Mouse (Mus musculus): Measurements from ENCODE around the gene Myh2. TPM values are rescaled to one million over a fixed set of nuclear protein-coding genes. Genes with fewer than 3 reads are reported as not detected.

The Myh2 gene
- polyA plus RNA-seq (2012) = not detected in 2 replicates

DNA sequence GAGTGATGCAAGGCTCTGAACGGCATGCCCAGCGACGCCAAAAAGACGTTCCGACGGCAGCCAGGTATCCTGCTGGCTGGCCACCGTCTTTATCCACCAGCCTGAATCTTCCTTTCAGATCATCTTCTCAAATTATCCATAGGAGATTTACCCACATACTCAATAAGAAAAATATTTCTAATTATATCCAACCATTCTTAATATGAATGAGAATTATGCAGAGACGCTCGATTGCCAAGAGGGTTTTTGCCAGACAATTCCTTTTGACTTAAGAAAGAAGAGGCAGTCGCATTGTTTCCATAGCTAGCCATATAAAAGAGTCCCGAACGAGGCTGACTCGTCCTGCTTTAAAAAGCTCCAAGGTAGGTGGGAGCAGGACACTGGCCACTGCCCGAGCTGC, at the start of gene Myh2:
Gene Myh2 (plus strand): TSS at position 301 of the 400 bp plus-strand sequence.
- TF ChIP-seq GATA1 (IDR thresholded peaks at IDR 0.05; ENCODE audit: low read length) = no peak

DNA sequence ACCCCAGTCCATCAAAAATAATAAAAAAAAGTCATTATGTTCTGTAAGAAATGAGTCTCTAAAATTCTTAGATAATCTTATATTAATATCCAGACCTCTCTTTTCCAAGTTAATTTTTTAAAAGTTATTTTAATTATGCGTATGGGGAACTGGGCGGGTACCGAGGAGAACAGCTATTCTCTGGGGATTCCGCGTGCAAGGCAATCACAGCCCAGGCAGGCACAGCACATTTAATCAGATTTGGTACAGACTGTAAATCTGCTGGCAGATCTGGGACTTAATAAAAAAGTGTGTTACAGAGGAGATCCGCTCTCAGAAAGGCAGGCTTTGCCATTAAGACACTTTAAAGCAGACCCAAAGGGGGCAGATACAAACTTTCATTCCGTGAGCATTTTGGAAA, 45.9 kb upstream of the Myh2 start:
- TF ChIP-seq GATA1 (IDR thresholded peaks at IDR 0.05; ENCODE audit: low read length) = no peak

DNA sequence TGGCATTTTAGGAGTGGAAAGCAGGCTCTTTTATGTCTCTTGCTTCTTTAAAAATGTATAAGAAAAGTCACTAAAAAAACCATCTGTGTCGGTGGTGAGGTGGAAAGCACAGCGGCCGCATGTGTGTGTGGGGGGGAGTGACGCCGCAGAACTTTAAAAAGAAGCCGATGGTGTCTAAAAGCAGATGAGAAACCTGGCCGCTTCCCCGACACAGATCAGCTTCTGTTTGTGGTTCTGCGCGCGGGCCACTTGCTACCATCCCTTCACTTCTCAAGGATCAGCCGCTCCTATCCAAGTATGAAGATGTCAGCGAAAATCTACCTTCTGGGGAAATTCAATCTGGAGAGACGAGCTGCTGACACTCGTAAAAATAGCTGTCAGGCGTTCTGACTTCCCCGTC, 45.5 kb upstream of the Myh2 start:
- TF ChIP-seq GATA1 (IDR thresholded peaks at IDR 0.05; ENCODE audit: low read length) = no peak

DNA sequence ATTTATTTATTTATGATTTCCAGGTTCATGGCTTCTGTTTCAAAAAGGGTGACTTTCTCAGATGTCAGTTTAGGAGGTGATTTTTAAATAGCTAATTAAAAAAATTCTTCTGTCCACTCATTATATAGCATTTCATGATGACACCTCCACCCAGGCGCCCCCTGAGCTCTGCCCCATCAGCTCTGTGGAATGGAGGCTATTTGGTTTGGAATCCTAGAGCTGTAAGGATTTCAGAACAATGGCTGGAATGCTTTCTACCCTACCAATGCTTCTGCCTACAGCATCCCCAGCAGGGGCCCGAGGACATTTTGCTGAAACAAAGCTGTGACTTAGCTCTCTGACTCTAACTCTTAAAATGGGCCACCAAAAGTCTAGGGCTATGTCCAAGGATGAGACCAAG, 37.3 kb upstream of the Myh2 start:
- TF ChIP-seq GATA1 (IDR thresholded peaks at IDR 0.05; ENCODE audit: low read length) = no peak

DNA sequence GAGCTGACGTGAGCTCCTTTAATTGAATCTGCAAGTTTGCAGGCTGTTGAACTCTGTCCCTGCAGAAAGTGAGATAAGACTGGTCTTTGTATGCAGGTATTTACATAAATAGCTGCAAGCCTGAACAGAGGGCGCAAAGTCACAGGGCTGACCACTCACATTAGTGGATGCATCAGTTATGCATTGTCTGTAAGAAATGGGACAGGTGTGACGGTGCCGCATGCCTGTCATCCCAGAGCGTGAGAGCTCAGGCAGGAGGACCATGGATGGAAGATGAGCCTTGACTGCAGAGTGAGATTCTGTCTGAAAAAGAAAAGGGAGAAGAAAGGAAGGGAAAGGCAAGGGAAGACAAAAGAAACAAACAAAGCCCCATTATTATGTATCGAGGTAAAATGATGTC, 36.2 kb upstream of the Myh2 start:
- no peak for TF ChIP-seq GATA1 (IDR thresholded peaks at IDR 0.05; ENCODE audit: low read length)

DNA sequence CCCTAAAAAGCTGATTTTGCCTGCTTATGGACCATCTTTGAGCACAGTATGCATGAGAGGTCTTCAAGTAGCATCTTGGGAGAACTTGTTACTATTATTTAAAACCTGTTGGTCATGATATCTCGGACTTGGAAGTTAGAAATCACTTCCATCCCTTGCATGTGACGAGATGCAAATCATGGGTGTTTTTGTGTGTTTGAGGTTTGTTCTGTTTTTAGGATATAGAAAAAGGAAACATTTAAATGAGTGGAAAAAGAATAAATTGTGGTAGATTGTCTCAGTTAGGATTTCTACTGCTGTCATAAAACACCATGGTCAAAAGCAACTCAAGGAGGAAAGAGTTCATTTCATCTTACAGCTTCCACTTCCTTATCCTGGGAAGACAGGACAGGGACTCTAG, 35.3 kb upstream of the Myh2 start:
- TF ChIP-seq GATA1 (IDR thresholded peaks at IDR 0.05; ENCODE audit: low read length) = no peak

DNA sequence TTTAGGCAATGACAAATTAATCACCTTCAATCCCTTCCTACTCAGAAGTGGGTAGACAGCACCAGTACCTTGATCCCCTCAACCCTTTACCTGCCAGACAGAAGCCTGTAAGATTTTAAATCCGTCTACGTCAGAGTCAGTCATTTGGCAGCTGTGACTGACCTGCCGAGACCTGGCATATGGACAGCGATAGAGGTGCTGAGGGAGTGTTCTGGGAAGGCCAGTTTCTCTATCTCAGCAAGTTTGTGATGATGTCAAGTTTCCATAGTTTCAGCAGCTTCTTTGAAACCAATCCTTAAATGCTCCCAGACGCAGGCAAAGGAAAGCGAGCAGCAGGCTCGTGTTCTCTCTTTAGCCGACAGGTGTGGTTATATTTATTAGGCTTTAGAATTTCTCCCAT, 31.3 kb upstream of the Myh2 start:
- TF ChIP-seq GATA1 (IDR thresholded peaks at IDR 0.05; ENCODE audit: low read length) = no peak

DNA sequence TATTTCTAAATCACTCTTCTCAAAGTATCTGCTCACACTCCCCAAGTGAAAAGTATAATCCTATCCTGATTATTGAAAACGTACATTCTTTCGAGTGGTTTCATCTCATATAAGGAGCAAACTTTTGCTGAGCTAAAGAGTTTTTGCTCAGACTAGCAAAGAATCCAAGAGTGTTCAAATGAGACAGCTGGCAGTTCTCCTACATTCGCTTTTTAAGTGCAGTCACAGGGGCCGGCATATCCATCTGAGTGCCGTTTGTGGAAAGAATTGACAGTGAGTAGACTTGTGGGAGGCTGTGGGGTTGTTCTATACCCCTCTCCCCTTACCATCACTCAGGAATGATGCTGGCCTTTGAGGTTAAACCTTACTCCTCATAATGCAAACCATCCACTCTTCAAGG, 30.7 kb upstream of the Myh2 start:
- no peak for TF ChIP-seq GATA1 (IDR thresholded peaks at IDR 0.05; ENCODE audit: low read length)

DNA sequence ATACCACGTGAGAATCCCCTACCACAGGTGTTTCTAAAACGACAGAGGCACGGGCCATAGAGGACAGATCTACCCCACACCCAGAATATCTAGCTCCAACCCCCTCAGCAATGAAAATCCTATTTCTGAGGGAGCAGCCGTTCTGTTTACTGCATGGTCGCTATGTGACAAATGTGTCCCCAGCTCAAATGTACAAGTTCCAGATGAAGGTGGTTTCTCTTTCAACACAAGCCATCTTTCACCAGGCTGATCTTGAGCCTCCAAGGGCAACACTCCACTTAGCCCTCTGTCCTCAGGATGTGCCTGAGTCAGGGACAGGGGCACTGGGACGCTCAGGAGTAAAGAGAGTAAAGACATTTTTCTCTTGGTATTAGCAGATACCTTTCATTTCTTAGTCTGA, 29.8 kb upstream of the Myh2 start:
- no peak for TF ChIP-seq GATA1 (IDR thresholded peaks at IDR 0.05; ENCODE audit: low read length)

DNA sequence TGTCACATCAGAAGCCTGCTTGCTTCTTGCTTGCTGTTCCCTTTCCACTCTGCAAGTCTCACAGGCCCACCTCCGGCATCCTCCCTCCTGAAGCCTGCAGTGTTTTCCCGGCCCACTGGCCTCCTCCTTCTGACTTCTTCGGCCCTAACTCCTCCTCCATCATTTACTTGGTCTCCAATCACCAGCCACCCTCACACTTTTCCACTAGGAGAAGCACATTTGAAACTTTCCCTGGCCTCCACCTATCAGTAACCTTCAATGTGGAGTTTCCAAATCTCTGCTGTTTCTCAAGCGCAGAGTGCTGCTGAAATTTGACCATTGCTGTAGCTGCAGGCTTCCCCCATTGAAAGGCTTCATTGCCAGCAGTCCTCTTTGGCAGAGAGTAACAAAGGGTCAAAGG, 28.8 kb upstream of the Myh2 start:
- TF ChIP-seq GATA1 (IDR thresholded peaks at IDR 0.05; ENCODE audit: low read length) = no peak

DNA sequence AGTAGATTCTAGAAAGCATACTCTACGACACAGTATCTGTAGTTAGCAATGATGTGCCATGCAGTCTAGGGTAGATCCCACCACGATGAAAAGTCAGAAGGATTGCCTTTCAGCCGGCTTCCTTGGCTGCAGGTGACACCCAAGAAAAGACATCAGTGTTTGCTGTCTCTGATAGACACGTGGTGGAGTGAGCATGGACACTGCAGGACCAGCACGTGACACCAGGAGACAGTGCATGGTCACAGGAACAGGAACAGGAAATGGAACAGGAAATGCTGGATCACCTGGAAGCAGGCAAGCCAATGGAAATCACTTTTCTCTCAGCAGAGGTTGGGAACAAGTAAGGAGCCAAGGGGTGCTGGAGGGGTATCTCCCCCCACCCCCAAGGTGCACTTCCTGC, 27.8 kb upstream of the Myh2 start:
- TF ChIP-seq GATA1 (IDR thresholded peaks at IDR 0.05; ENCODE audit: low read length) = no peak

DNA sequence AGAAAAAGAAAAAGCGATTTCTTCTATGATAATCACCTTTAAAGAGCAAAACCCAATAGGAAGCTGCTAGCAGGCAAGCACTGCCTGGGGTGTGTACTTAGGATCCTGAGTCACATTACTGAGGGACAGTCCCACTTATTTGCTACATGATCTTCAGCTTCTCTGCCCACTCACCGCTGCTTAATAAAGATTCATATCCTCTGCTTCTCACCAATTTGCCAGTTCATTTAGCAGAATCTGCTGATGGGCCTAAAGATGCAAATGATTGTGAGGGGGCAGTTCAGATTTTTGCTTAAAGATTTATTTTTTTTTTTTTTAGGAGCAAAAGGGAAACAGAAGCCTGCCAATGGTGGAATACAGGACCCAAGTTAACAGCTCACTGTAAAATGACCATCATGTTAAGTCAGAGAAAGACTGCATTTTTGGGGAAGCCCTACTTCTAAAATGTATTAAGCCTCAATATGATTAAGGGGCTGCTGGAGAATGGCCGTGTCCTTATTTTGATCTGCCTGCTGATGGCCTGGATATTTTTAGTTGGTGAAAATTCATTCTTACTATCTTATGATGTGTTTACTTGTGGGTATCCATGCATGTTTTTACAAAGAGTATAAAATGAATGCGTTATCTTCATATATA, 26.8 kb upstream of the Myh2 start:
- no peak for TF ChIP-seq GATA1 (IDR thresholded peaks at IDR 0.05; ENCODE audit: low read length)

DNA sequence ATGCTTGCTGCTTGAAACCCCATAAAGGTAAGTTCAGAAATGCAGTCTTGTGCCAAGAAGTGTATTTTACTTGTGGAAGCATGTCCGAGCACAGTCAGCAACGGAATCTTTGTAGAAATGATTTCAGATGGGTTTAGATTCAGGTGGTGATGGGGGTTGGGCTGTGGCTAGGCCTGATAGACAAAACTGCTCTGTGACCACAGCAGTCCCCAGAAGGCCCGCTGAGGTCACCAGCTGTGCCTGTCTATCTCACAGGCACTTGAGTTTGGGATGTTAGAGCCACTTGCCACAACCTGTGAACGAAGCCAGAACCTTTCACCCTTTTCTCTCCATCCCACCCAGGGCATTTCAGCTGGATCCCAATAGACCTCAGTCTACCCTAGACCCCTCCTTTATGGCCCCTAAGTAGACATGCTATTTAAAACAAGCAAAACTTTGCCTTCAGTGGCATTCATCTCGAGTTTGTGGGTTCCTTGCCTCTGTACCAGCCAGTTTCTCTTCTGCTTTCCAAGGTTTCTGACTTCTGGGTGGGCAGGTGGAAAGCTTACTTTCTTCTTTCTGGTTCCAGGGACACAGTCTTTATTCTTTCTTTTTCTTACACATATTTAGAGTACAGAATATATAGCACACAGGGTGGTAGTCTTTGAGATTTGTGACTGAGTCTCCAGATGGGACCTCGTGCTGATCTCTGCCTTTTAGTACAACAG, 26.1 kb upstream of the Myh2 start:
- no peak for TF ChIP-seq GATA1 (IDR thresholded peaks at IDR 0.05; ENCODE audit: low read length)

DNA sequence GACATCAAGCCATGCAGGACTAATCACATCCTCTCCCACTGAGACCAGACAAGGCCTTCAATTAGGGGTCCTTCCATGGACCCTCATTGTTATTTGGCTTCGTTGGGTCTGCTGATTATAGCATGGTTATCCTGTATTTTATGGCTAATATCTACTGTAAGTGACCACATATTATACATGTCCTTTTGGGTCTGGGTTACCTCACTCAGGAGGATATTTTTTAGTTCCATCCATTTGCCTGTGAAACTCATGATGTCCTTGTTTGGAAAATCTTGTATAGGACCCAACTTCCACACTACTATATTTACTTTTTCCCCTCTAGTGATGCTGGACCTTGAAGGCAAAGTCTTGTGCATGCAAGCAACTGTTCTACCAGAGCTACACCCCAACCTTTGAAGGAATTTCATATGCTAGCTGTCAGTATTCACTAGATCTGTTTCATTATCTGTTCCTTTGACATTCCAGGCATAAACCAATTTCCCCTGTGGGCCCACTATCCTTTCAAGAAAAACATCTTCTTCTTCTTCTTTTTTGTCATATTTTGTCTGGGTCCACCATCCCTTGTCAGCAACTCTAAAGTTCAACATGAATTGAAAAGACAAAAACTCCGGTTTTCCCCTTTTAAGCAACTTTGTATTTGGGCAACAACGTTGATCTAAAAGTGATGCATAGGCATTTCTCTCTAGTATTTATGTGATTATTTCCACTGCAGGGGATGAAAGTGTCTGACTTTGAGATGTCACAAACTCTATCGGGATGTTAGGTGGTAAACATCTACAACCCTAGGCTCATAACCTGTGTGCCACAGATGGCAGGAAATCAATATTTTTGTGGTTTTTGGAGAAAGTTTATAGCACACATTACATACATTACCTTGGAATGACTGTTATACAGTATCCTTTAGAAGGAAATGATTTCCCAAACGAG, 25.1 kb upstream of the Myh2 start:
- no peak for TF ChIP-seq GATA1 (IDR thresholded peaks at IDR 0.05; ENCODE audit: low read length)

DNA sequence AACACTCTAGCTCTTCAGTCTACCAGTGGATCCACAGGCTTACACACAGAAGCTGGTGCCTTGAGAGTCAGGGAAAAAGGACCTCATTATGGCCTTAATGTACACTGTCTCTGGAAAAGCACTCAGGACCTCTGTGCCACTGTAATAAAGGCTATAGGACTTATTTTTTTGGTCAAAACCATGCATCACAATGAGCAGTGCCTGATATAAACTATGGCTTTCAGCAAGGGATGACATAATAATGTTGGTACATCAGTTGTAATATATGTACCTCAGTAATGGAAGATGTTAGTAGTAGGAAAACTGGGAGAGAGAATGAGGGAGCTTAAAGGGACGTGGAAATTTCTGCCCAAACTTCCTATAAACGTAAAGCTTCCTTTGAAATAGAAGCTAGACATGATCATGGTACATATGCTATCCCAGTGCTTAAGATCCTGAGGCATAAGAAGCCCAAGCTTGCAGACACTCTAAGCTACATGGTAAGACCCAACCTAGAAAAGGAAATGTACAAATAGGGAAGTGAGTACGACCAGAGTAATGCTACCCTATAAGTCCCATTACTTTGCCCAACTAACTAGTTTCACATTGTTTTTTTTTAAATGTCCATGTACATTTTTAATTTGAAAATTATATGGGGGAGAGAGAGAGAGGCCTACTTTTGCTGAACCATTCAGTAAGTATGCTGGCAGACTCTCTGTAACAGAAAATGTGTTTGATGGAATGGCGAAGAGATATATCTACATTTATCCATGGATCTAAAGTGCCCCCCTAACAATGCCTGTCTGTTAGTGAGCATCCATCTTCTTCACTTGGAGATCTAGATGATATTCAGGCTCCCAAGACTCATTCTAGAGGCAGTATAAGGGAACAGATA, 24.2 kb upstream of the Myh2 start:
- no peak for TF ChIP-seq GATA1 (IDR thresholded peaks at IDR 0.05; ENCODE audit: low read length)
